Mouse (Mus musculus) mouse embryonic stem cell (cell line): ENCODE data around the gene Zxdc.

Source experiments
- in situ Hi-C, 2 experiments: fragments of 300-500 bp; cut with MboI; formaldehyde crosslinking; loops; 1 replicate in 1 of 2; 3 replicates in 1 of 2; pipeline ENCODE4 v1.14.3; 2019 to 2020; ENCODE audit warnings: low sequenced_read_pairs in 2 of 2, low pct_unique_long_range_greater_than_20kb in 1 of 2, mixed read lengths in 1 of 2; ENCODE audit not compliant: unreplicated experiment in 1 of 2

Gene Zxdc

GRCm38 (mm10) chr6:90363301-90363700 lies 6.0 kb upstream of the Zxdc start:
- in situ Hi-C loops, result no loop called here

- in situ Hi-C loops, result no loop called here
These were observed 647 bp downstream of the Zxdc start for GRCm38 (mm10) chr6:90369725-90370553.

GRCm38 (mm10) chr6:90374647-90375046 lies 5.4 kb downstream of the Zxdc start:
- in situ Hi-C loops, result no loop called here

DNA sequence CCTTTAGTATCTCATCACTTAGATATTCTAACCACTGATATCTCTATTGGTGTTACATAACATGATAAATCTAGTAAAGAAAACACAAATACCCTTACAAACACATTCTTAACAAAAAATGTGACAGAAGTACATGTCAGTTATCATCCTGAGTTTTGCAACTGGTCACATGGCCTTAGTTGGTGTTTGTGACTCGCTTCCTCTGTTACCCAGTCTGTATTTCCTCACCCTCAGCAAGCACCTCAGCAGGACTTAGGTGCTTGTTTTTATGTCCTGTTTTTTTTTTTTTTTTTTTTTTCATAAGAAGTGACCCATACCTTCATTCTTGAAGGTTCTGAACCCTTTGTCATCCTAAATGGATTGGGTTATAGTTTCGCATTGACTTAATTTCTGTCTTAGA lies 8.4 kb downstream of the Zxdc start:
- in situ Hi-C loops, result no loop called here

DNA sequence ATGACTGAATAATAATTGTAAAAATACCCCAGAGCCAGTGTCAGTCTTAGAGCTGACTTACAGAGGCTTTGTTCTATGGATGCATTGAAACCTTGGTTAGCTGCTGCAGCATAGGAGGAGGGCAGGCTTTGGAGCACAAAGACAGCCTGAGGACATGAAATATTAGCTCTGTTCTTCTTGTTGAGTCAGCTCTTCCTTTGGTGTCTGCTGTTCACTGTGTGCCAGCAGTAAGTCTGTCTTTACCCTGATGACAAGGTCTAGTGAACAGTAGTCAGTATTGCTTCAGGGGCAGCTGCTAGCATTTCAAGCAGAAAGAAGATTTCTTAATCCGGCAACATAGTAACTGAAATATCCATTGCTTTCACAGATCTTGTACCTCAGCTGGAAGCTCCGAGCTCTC lies 12.2 kb downstream of the Zxdc start:
- in situ Hi-C loops, result no loop called here

DNA sequence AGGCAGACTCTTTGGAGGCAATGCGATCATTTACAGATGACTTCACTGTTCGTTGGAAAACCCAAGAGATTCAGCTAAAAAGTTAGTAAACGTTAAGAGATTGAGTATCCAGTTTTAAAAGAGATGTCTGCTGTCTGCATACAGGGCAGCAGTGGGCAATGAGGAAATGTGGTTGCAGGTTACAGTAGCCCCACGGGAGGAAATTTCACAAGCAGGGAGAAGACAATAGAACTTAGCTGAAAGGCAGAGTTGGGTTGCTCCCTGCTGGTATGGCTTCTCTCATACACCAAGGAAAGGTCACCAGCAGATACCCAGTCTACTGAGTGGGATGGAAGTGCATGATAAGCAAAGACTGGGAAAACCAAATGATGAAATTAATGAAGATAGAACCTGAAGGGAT lies 21.3 kb downstream of the Zxdc start:
- in situ Hi-C loops, result no loop called here

- in situ Hi-C loops, result no loop called here
These were observed 24.7 kb downstream of the Zxdc start for GRCm38 (mm10) chr6:90393948-90394347.

GRCm38 (mm10) chr6:90395751-90396150 lies 26.5 kb downstream of the Zxdc start:
- in situ Hi-C loops, result no loop called here

DNA sequence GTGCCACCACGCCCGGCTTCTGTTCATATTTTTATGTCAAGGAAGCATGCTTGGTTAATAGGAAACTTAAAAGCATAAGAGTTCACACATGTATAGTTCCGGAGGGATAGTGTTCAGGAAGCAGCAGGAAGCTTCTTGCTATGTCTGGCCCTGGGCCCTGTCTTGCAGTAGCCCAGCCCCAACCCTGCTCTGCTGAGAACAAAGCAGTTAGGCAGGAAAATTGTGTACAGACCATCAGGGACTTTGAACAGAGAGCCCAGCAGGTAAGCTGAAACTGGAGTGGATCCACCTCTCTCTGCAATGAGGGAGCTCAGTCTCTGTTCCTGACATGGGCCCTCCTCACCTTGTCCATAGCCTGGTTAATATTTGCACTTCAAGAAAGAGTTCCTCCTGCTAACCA lies 28.0 kb downstream of the Zxdc start:
- in situ Hi-C loops, result no loop called here

DNA sequence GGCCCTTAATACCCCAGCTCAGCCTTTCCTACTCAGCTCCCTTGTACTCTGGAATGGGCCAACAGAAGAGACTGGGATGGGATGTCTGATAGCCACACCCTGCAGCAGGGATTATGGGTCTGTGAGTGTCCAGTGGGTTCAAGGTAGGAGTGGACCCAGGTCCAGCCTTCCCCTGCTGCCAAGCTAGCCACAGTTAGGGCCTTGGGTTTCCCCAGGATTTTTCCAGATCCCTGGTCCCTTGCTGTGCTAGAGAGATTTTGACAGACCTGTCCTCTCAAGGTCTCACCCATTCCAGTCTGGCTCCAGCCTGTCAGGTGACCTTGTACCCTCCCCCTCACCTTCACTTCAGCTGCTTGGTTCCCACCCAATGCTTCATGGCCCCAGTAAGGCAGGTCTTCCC lies 39.3 kb downstream of the Zxdc start:
- in situ Hi-C loops, result no loop called here

- in situ Hi-C loops, result no loop called here
These were observed 41.7 kb downstream of the Zxdc start for GRCm38 (mm10) chr6:90410972-90411371.

DNA sequence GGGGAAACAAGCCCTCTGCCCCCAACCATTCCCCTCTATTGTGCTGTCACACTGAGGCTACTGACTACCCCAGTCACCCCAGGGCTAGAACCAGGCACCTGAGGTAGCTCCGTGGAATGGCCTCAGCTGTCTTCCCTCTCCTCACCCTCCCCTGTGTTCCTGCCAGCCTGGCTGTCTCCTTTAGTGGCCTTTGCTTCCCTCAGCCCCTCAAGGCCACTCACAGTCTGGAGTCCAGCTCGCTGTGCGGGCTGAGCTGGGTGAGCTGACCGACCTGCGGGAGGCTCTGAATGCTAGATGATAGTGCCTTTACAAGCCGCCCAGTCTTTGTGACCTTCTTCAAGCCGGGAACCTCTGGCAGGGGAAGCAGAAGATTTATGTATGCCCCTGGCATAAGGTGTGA lies 42.6 kb downstream of the Zxdc start:
- in situ Hi-C loops, result no loop called here

GRCm38 (mm10) chr6:90422565-90422964 lies 53.3 kb downstream of the Zxdc start:
- in situ Hi-C loops, result loop anchor here (10.0 kb wide), 2 partner anchors 738 to 748 kb away; no protein-coding TSS in a partner anchor

GRCm38 (mm10) chr6:90425361-90425760 lies 56.1 kb downstream of the Zxdc start:
- in situ Hi-C loops, result loop anchor here (10.0 to 25.0 kb wide), 3 partner anchors 112 to 751 kb away; no protein-coding TSS in a partner anchor

DNA sequence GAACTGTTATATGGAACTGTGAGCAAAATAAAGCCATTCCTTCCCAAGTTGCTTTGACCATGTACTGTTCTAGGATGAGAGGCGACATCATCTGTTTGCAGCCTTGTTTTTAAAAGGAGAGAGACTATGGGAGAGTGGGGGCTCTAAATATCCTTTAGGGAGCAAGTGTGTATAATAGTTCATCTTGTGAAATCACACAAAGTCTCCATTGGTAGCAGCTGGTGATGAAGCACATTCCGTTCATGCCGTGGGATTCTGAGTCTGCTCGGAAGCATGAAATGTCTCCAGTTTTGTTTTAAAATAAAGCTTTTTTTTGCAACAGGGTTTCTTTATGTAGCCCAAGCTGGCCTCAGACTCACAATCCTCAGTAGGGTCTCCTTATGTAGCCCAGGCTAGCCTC lies 56.7 kb downstream of the Zxdc start:
- in situ Hi-C loops, result loop anchor here (10.0 to 25.0 kb wide), 3 partner anchors 111 to 751 kb away; no protein-coding TSS in a partner anchor

DNA sequence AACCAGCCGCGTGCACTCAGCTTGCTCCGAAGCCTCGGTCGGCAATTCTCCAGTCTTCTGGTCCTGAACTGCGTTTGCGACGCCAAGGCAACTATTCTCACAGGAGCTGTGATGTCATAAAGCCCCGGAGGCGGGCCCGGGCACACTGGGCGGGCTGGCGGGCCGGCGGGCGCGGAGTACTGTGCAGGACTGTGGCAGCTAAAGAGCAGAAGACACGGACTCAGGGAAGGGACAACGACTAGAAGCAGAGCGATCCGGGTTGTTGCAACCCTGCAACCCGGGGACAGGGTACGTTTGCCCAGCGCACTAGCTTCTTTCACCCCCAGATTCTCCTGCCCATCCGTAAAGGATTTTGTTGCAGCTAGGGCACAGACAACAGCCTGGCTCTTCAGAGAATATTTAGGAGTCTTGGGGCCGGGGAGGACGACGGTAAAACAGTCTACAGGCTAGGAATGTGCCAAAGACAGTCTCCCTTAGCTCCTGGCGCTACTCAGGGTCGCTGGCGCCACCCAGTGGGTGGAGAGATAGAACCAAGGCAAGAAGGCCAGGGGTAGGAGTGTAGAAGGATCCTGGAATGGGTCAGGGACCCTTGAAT lies 59.2 kb downstream of the Zxdc start, which contains the start of gene Cfap100:
Gene Cfap100 (minus strand): TSS at position 418 of the 595 bp plus-strand sequence.
- in situ Hi-C loops, result loop anchor here (10.0 to 25.0 kb wide), 3 partner anchors 109 to 754 kb away; no protein-coding TSS in a partner anchor

DNA sequence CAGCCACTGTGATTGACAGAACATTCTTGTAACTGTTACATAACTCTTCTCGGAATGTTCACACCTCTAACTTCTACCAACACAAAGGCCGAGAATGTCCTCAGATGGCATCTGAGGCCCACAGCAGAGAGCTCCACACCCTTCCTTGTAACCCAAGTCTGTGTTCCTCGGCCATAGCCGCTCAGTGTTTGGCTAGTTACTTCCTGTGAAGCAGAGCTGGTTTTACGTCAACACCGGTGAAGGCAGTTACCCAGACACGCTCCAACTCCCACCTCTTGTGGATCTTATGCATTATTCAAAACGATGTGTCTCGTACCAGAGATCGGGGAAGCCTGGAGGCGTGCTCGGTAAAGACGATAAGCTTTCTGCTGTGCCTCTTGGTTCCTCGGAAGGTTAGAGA lies 60.6 kb downstream of the Zxdc start:
- in situ Hi-C loops, result loop anchor here (10.0 to 25.0 kb wide), 3 partner anchors 107 to 755 kb away; no protein-coding TSS in a partner anchor

DNA sequence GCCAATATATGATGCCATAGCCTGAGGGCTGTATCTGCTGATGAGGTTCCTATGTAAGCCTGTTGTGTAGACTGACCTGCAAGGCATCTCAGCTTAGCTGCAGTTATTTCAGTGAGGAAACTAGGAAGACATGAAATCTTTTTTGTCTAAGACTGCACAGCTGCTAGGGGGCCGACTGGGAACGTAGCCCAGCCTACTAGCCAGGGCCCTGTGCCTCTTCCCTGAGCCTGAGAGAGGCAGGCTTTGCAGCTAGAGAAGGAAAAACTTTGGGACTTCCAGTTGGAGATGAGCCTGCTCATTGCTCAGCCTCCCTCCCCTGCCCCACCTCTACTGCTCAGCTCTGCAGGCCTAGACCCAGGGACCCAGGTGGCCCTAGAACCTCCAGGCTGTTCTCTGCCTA lies 62.2 kb downstream of the Zxdc start:
- in situ Hi-C loops, result loop anchor here in 1 of 2 experiments (25.0 kb wide), 1 partner anchor 106 kb away; no protein-coding TSS in a partner anchor

DNA sequence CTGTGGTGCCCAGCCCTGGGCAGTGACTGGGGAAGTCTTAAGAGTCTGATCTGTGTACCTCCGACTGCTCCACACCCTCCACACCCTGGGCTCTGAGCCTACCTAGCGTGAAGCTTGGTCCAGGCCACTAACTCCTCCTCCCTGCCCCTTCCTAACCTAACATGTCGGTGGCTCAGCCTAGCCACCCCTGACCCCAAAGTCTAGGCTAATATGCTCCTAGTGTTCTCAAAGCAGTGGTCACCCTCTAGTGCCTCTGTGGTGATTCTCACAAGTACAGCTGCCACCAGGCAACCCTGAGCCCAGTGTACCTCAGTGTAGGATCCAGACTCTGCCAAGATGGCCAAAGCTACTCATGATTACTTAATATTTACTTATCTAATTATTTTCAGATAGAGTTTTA lies 65.4 kb downstream of the Zxdc start:
- in situ Hi-C loops, result loop anchor here in 1 of 2 experiments (25.0 kb wide), 1 partner anchor 103 kb away; no protein-coding TSS in a partner anchor
